Mouse (Mus musculus): Measurements from ENCODE around the gene Sirt7. TPM values are rescaled to one million over a fixed set of nuclear protein-coding genes. Genes with fewer than 3 reads are reported as not detected.

Sirt7 gene
- total and polyA plus RNA-seq, 3 experiments: 74.4 to 91.3 (median 75.2) TPM

GRCm38 (mm10) chr11:120632559-120633519, 7.8 kb upstream of the Sirt7 start (continued):
- TF ChIP-seq NRF1 (IDR thresholded peaks at IDR 0.05; ENCODE audit: low read depth, low read length) (peak; percentile 51; the same call in 1 of the 2 replicates), RCOR1 (conservative IDR thresholded peaks at IDR 0.05; ENCODE audit: low read depth, low read length) (no peak), KAT2A (IDR thresholded peaks at IDR 0.05; ENCODE audit: insufficient replicate concordance, low read length) (no peak), ETS1 (conservative IDR thresholded peaks at IDR 0.05; ENCODE audit: low read depth, low read length) (peak; percentile 50; the same call in 1 of the 2 replicates), POLR2AphosphoS2 (IDR thresholded peaks at IDR 0.05; ENCODE audit: low read depth, low read length) (no peak), TCF12 (IDR thresholded peaks at IDR 0.05; ENCODE audit: low read depth, low read length) (peak; percentile 48; the same call in 1 of the 2 replicates)

- H3K9ac ChIP-seq (ENCODE audit: insufficient read depth, low read depth): peak overlapping the region; percentile 96
- peak overlapping the region; percentile 74 to 93 (median 83) for H3K4me3 ChIP-seq (replicated peaks in 1 of 3; ENCODE audit: low read depth in 2 of 3, low read length in 2 of 3, poor library complexity in 1 of 3)
- peak overlapping the region; percentile 74 for H3K27ac ChIP-seq (ENCODE audit: insufficient read depth, low read depth)
- H3K27me3 ChIP-seq (replicated peaks): no peaks in the 10 kb centered on the region
- peaks cover 39% of the 10 kb centered on the region for H3K79me2 ChIP-seq (replicated peaks; ENCODE audit: control insufficient read depth, extremely low read depth, insufficient read depth, poor library complexity, severe bottlenecking)
- no peaks in the 10 kb centered on the region for H3K9me3 ChIP-seq (replicated peaks; ENCODE audit: low read length)
- TF ChIP-seq CHD1 (IDR thresholded peaks at IDR 0.05; ENCODE audit: low read depth, low read length) (0 out of 2 replicates have a peak, but pooled peaks have one; percentile 67), SMC3 (IDR thresholded peaks at IDR 0.05; ENCODE audit: low read depth, low read length) (no peak), MAZ (IDR thresholded peaks at IDR 0.05; ENCODE audit: low read depth, low read length) (no peak), TCF12 (IDR thresholded peaks at IDR 0.05; ENCODE audit: low read depth, low read length) (no peak), USF2 (conservative IDR thresholded peaks at IDR 0.05; ENCODE audit: low read depth, low read length) (no peak)
- in situ Hi-C loops (cut with MboI; ENCODE audit: low pct_ligation_motif_present, low pct_unique_long_range_greater_than_20kb, low sequenced_read_pairs): no loop called here
- H3K4me2 ChIP-seq (ENCODE audit: insufficient read depth, low read depth, poor library complexity, severe bottlenecking): peak overlapping the region; percentile 87
- H3K36me3 ChIP-seq (replicated peaks in 1 of 2; ENCODE audit: control insufficient read depth in 1 of 2, insufficient read depth in 1 of 2, low read length in 1 of 2): peaks cover 20 to 29% of the 10 kb centered on the region in 2 experiments
- dilution Hi-C loops (cut with MboI; ENCODE audit: extremely low pct_ligation_motif_present, extremely low pct_unique_long_range_greater_than_20kb, low sequenced_read_pairs): no loop called here
- DNase-seq (ENCODE audit: extremely low read depth): no peak
- peaks cover 31 to 54% of the 10 kb centered on the region in 2 experiments for H3K4me1 ChIP-seq (ENCODE audit: control insufficient read depth in 1 of 2, insufficient read depth in 2 of 2)
Measured at GRCm38 (mm10) chr11:120631726-120632448, 6.8 kb upstream of the Sirt7 start.

- Histone ChIP-seq H3K4me1 (ENCODE audit: control insufficient read depth in 1 of 2, insufficient read depth in 2 of 2) (peaks cover 34 to 62% of the 10 kb centered on the region in 2 experiments), H3K9me3 (replicated peaks; ENCODE audit: low read length) (no peaks in the 10 kb centered on the region), H3K9ac (ENCODE audit: insufficient read depth, low read depth) (peak overlapping the region; percentile 96), H3K79me2 (replicated peaks; ENCODE audit: control insufficient read depth, extremely low read depth, insufficient read depth, poor library complexity, severe bottlenecking) (peaks cover 39% of the 10 kb centered on the region), H3K4me3 (replicated peaks in 1 of 3; ENCODE audit: low read depth in 2 of 3, low read length in 2 of 3, poor library complexity in 1 of 3) (peak overlapping the region; percentile 12 to 83 (median 74)), H3K4me2 (ENCODE audit: insufficient read depth, low read depth, poor library complexity, severe bottlenecking) (peak overlapping the region; percentile 87), H3K27ac (ENCODE audit: insufficient read depth, low read depth) (peak overlapping the region; percentile 74), H3K36me3 (replicated peaks in 1 of 2; ENCODE audit: control insufficient read depth in 1 of 2, insufficient read depth in 1 of 2, low read length in 1 of 2) (peaks cover 22 to 31% of the 10 kb centered on the region in 2 experiments), H3K27me3 (replicated peaks) (no peaks in the 10 kb centered on the region)
- in situ Hi-C loops (cut with MboI; ENCODE audit: low pct_ligation_motif_present, low pct_unique_long_range_greater_than_20kb, low sequenced_read_pairs) (no loop called here), dilution Hi-C loops (cut with MboI; ENCODE audit: extremely low pct_ligation_motif_present, extremely low pct_unique_long_range_greater_than_20kb, low sequenced_read_pairs) (no loop called here)
- DNase-seq (ENCODE audit: extremely low read depth): no peak
- TF ChIP-seq USF1 (IDR thresholded peaks at IDR 0.05; ENCODE audit: low read depth, low read length) (no peak), POLR2A (IDR thresholded peaks at IDR 0.05; ENCODE audit: low read depth, low read length) (0 out of 2 replicates have a peak, but pooled peaks have one; percentile 14), CHD2 (IDR thresholded peaks at IDR 0.05; ENCODE audit: low read length) (peak; percentile 26; the same call in 1 of the 2 replicates), ELF1 (IDR thresholded peaks at IDR 0.05; ENCODE audit: low read depth, low read length) (0 out of 2 replicates have a peak, but pooled peaks have one; percentile 6), JUND (conservative IDR thresholded peaks at IDR 0.05; ENCODE audit: low read depth, low read length) (0 out of 2 replicates have a peak, but pooled peaks have one; percentile 19), MAX (IDR thresholded peaks at IDR 0.05; ENCODE audit: low read length) (0 out of 2 replicates have a peak, but pooled peaks have one; percentile 19), SIN3A (IDR thresholded peaks at IDR 0.05; ENCODE audit: low read length) (peak; percentile 44; the same call in 1 of the 2 replicates), BHLHE40 (IDR thresholded peaks at IDR 0.05; ENCODE audit: low read depth, low read length) (peak; percentile 23; the same call in 1 of the 2 replicates), RAD21 (IDR thresholded peaks at IDR 0.05; ENCODE audit: low read depth, low read length) (no peak)
Measured at GRCm38 (mm10) chr11:120630881-120631725, 6.1 kb upstream of the Sirt7 start.

All from CH12.LX (cell line).